In the genomic region with DNA sequence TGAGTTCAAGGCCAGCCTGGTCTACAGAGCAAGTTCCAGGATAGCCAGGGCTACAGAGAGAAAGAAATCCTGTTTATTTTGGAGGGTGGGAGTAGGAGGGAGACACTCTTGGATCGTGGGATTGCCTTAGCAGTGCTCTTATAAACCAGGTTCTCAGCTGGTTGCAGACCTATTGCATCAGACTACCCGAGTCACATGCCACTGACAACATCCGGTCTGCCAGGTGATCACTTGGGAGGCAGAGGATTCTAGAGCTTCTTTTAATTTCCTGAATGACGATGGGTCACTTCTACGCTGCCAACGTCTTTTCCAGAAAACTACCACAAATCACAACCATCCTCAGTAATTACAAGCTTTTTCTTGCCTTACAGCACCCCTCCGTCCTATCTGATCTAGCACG, we compare ENCODE assay signal across 8 mouse cellular contexts. TPM values are rescaled to one million over a fixed set of nuclear protein-coding genes. Genes with fewer than 3 reads are reported as not detected.
DNase-seq lines count a peak whose midpoint lies in the region; ATAC-seq and TF ChIP-seq lines count a peak whose summit lies in the region.

No protein-coding gene starts in this region.

- TF ChIP-seq CTCF in intestine, postnatal 0 days (IDR thresholded peaks at IDR 0.05; ENCODE audit: low read depth), result no peak
- TF ChIP-seq CTCF in liver, postnatal 0 days (IDR thresholded peaks at IDR 0.05; ENCODE audit: low read depth), result no peak

- H3K9ac ChIP-seq in forebrain, embryonic 13.5 days, result peak overlapping the region; percentile 90
- peak overlapping the region; percentile 66 for H3K9ac ChIP-seq in intestine, postnatal 0 days (ENCODE audit: low read depth, low read length)
- peak overlapping the region; percentile 74 for H3K9ac ChIP-seq in liver, postnatal 0 days (replicated peaks)

- TF ChIP-seq EP300 in liver, postnatal 0 days (IDR thresholded peaks at IDR 0.05; ENCODE audit: low read depth), result peak; percentile 56

- H3K9me3 ChIP-seq in forebrain, embryonic 13.5 days (replicated peaks), result no peaks in the 10 kb centered on the region
- H3K9me3 ChIP-seq in intestine, postnatal 0 days (ENCODE audit: control insufficient read depth), result no peaks in the 10 kb centered on the region
- H3K9me3 ChIP-seq in liver, postnatal 0 days (ENCODE audit: low read length), result no peaks in the 10 kb centered on the region

- no peak for ATAC-seq in forebrain, embryonic 13.5 days
- ATAC-seq in intestine, postnatal 0 days, result peak; percentile 72
- ATAC-seq in liver, postnatal 0 days, result peak; percentile 69
- ATAC-seq in neutrophil, adult 5-6 weeks (ENCODE audit: extremely low read depth, insufficient number of reproducible peaks, low FRiP score, poor library complexity, severe bottlenecking), result peak; percentile 62

- H3K27me3 ChIP-seq in forebrain, embryonic 13.5 days, result no peaks in the 10 kb centered on the region
- H3K27me3 ChIP-seq in intestine, postnatal 0 days (replicated peaks; ENCODE audit: control insufficient read depth, insufficient read depth, low read length), result no peaks in the 10 kb centered on the region
- H3K27me3 ChIP-seq in liver, postnatal 0 days (ENCODE audit: insufficient read depth, low read length), result no peaks in the 10 kb centered on the region

- H3K36me3 ChIP-seq in forebrain, embryonic 13.5 days (ENCODE audit: poor library complexity, severe bottlenecking), result peaks cover 16% of the 10 kb centered on the region
- no peaks in the 10 kb centered on the region for H3K36me3 ChIP-seq in intestine, postnatal 0 days (ENCODE audit: control insufficient read depth, insufficient read depth)
- 0 out of 2 replicates have a peak, but pooled peaks cover under 1% of the 10 kb centered on the region for H3K36me3 ChIP-seq in liver, postnatal 0 days (replicated peaks; ENCODE audit: insufficient read depth, low read length)

- H3K4me1 ChIP-seq in forebrain, embryonic 13.5 days, result peaks cover 43% of the 10 kb centered on the region
- H3K4me1 ChIP-seq in intestine, postnatal 0 days (replicated peaks; ENCODE audit: control insufficient read depth, insufficient read depth, low read length), result peaks cover 6% of the 10 kb centered on the region; the same call in 1 of the 2 replicates
- peaks cover 15% of the 10 kb centered on the region for H3K4me1 ChIP-seq in liver, postnatal 0 days (ENCODE audit: insufficient read depth)

- H3K4me2 ChIP-seq in forebrain, embryonic 13.5 days, result peak overlapping the region; percentile 84
- H3K4me2 ChIP-seq in intestine, postnatal 0 days (replicated peaks; ENCODE audit: low read depth), result peak overlapping the region; percentile 81
- peak overlapping the region; percentile 87 for H3K4me2 ChIP-seq in liver, postnatal 0 days (ENCODE audit: low read depth, low read length)

- peak; percentile 43 to 46 for DNase-seq in left cerebral cortex, postnatal 14 days (ENCODE audit: low spot score in 2 of 2)
- no peak for DNase-seq in left cerebral cortex, postnatal 4 days
- DNase-seq in adrenal gland, postnatal 10 days, result peak; percentile 75
- DNase-seq in liver, postnatal 0 days, result peak; percentile 69
- DNase-seq in layer of hippocampus, adult 8-10 months (ENCODE audit: low spot score in 2 of 2), result no peak

- 0 out of 2 replicates have a peak overlapping the region, but pooled peaks have one; percentile 87 for H3K27ac ChIP-seq in forebrain, embryonic 13.5 days
- H3K27ac ChIP-seq in intestine, postnatal 0 days (ENCODE audit: low read depth, low read length), result peak overlapping the region; percentile 82
- H3K27ac ChIP-seq in liver, postnatal 0 days (ENCODE audit: low read depth), result peak overlapping the region; percentile 68

- intact Hi-C loops in left cerebral cortex, postnatal 14 days (cut with DNase I), result loop anchor here (5.0 kb wide), 1 partner anchor 42 kb away; no protein-coding TSS in a partner anchor
- intact Hi-C loops in left cerebral cortex, postnatal 4 days (cut with DNase I), result loop anchor here (10.0 kb wide), 1 partner anchor 111 kb away; no protein-coding TSS in a partner anchor

- WGBS in forebrain, embryonic 13.5 days, result 20% methylated on average over 8 of the region's 8 CpGs
- 9% methylated on average over 8 of the region's 8 CpGs for WGBS in intestine, postnatal 0 days
- 5% methylated on average over 8 of the region's 8 CpGs for whole genome bisulfite sequencing in liver, postnatal 0 days (ENCODE audit: insufficient replicate concordance)

- peak overlapping the region; percentile 81 for H3K4me3 ChIP-seq in forebrain, embryonic 13.5 days
- H3K4me3 ChIP-seq in intestine, postnatal 0 days (ENCODE audit: low read depth, low read length), result peak overlapping the region; percentile 86
- peak overlapping the region; percentile 69 for H3K4me3 ChIP-seq in liver, postnatal 0 days (ENCODE audit: low read depth, low read length)

RNA-seq across cellular contexts. Expression of a gene that starts 1.0 kb away (rescaled TPM):
- total RNA-seq in left cerebral cortex, postnatal 14 days (2021), result 100 to 1,000 TPM; 198 to 206 TPM
- 100 to 1,000 TPM; 194 to 199 TPM for total RNA-seq in left cerebral cortex, postnatal 4 days (2021)
- 100 to 1,000 TPM; 146 to 152 TPM for total RNA-seq in adrenal gland, postnatal 10 days (2021)
- 196 and 205 TPM in 2 replicates for polyA plus RNA-seq in forebrain, embryonic 13.5 days (2015; fragmentation: Nextera tagmentation; extraction: Ambion mirVana)
- 99.5 and 106 TPM in 2 replicates for polyA plus RNA-seq in intestine, postnatal 0 days (2015; fragmentation: Nextera tagmentation; extraction: Ambion mirVana)
- polyA plus RNA-seq in liver, postnatal 0 days (2015; fragmentation: Nextera tagmentation; extraction: Ambion mirVana), result 39.0 and 41.7 TPM in 2 replicates
- total RNA-seq in neutrophil, adult 5-6 weeks (2017), result 148 and 192 TPM in 2 replicates
- 100 to 1,000 TPM; 191 to 220 (median 209) TPM for total RNA-seq in layer of hippocampus, adult 8-10 months (2022)

RNA-seq across cellular contexts. Expression of a gene that starts 28.7 kb away (rescaled TPM):
- total RNA-seq in left cerebral cortex, postnatal 14 days (2021), result 100 to 1,000 TPM; 182 to 194 TPM
- total RNA-seq in left cerebral cortex, postnatal 4 days (2021), result 100 to 1,000 TPM; 136 to 149 TPM
- total RNA-seq in adrenal gland, postnatal 10 days (2021), result 10 to 100 TPM; 11.1 to 12.1 TPM
- polyA plus RNA-seq in forebrain, embryonic 13.5 days (2015; fragmentation: Nextera tagmentation; extraction: Ambion mirVana), result 45.3 and 56.9 TPM in 2 replicates
- 0.50 and 1.4 TPM in 2 replicates for polyA plus RNA-seq in intestine, postnatal 0 days (2015; fragmentation: Nextera tagmentation; extraction: Ambion mirVana)
- 0.18 and 0.30 TPM in 2 replicates for polyA plus RNA-seq in liver, postnatal 0 days (2015; fragmentation: Nextera tagmentation; extraction: Ambion mirVana)
- total RNA-seq in neutrophil, adult 5-6 weeks (2017), result 0.86 and 1.6 TPM in 2 replicates
- total RNA-seq in layer of hippocampus, adult 8-10 months (2022), result 100 to 1,000 TPM; 170 to 179 (median 172) TPM

Comparison
In these comparisons a context has a peak if more than half of its experiments do, and no peak if none do; other contexts are left out.
1. DNase-seq: peak in left cerebral cortex, postnatal 14 days (2 of 2), adrenal gland, postnatal 10 days (single experiment) and liver, postnatal 0 days (single experiment); none in left cerebral cortex, postnatal 4 days (single experiment) and layer of hippocampus, adult 8-10 months (0 of 2).
2. RNA of a gene that starts 28.7 kb away (total RNA-seq): 182 to 194 TPM in left cerebral cortex, postnatal 14 days, 170 to 179 TPM in layer of hippocampus, adult 8-10 months and 136 to 149 TPM in left cerebral cortex, postnatal 4 days; 11.1 to 12.1 TPM in adrenal gland, postnatal 10 days and 0.86 to 1.6 TPM in neutrophil, adult 5-6 weeks; every median in the first group is over 10 times any median in the second.
3. Peak in every context shown above with its lines, with median percentiles within 50 percentile points of each other: H3K27ac ChIP-seq, H3K4me2 ChIP-seq, H3K4me3 ChIP-seq and H3K9ac ChIP-seq.